Mouse (Mus musculus) spleen, adult 2 months (tissue): ENCODE measurements around the gene Rab27a. TPM values are rescaled to one million over a fixed set of nuclear protein-coding genes. Genes with fewer than 3 reads are reported as not detected.
A peak's percentile ranks its signal among the peaks of the same experiment; 100 is the strongest.
"Not testable (repeated sequence)": the region's sequence is repeated elsewhere in the genome, so short reads cannot be mapped to it uniquely, and the experiment has no call there.

Experiments used
- DNase-seq, 2 experiments: peaks; one replicate each; pipeline versions ENCODE4 v3.0.0 to v3.0.0-alpha.2; 2012 to 2021; ENCODE audit warnings: low spot score in 2 of 2, low read depth in 1 of 2
- H3K27ac ChIP-seq: fragments of 200-500 bp; 2 replicates; pipeline ENCODE4 v1.5.1; 2012; ENCODE audit warnings: low read length, inconsistent platforms; ENCODE audit not compliant: insufficient read depth
- H3K27me3 ChIP-seq: fragments of 200-500 bp; 2 replicates; pipeline ENCODE4 v1.6.1; 2012; ENCODE audit warnings: mild to moderate bottlenecking, moderate library complexity, low read length, inconsistent platforms; ENCODE audit not compliant: control insufficient read depth, insufficient read depth
- H3K36me3 ChIP-seq: fragments of 200-500 bp; 2 replicates; pipeline ENCODE4 v1.6.1; 2012; ENCODE audit warnings: mild to moderate bottlenecking, low read length, inconsistent platforms; ENCODE audit not compliant: control insufficient read depth, insufficient read depth
- H3K4me1 ChIP-seq: fragments of 200-500 bp; 2 replicates; pipeline ENCODE4 v1.6.1; 2011; ENCODE audit warnings: inconsistent platforms; ENCODE audit not compliant: control insufficient read depth, insufficient read depth, insufficient read length
- H3K4me3 ChIP-seq: fragments of 200-500 bp; 2 replicates; pipeline ENCODE4 v1.5.1; 2011; ENCODE audit warnings: mild to moderate bottlenecking, inconsistent platforms; ENCODE audit not compliant: insufficient read depth, insufficient read length; ENCODE audit errors: extremely low read depth
- CTCF ChIP-seq: fragments of 200-500 bp; IDR thresholded peaks from 2 replicates; pipeline ENCODE4 v1.5.1; 2011; ENCODE audit warnings: mild to moderate bottlenecking, inconsistent platforms; ENCODE audit not compliant: insufficient read depth, insufficient read length, insufficient replicate concordance; ENCODE audit errors: extremely low read depth
- POLR2A ChIP-seq: fragments of 200-500 bp; IDR thresholded peaks from 2 replicates; pipeline ENCODE4 v1.6.1; 2011; ENCODE audit warnings: low read depth, low read length, inconsistent platforms
- WGBS: fragments of 180-500 bp; shearing (Covaris S2); methylation state at CpG from one replicate; pipeline ENCODE4 v1.1.7; 2018; 5-methylcytosine and 5-hydroxymethylcytosine counted together
- polyA plus RNA-seq: library from polyadenylated mRNA; depleted of rRNA; stranded (reverse); fragments of >200 nt; gene quantifications from 2 replicates; pipeline ENCODE4 v1.2.3, GENCODE M21; 2012

Gene Rab27a
- polyA plus RNA-seq, 1 experiment, result 7.0 TPM

- Histone ChIP-seq H3K27ac (no peak within 1 kb of the TSS), H3K4me3 (peak within 1 kb of the TSS; percentile 36; the same call in 1 of the 2 replicates), H3K4me1 (0 out of 2 replicates have a peak, but pooled peaks cover 6% of the 10 kb centered on the region), H3K27me3 (peaks cover 8% of the 10 kb centered on the region), H3K36me3 (no peaks in the 10 kb centered on the region)
- TF ChIP-seq CTCF (no peak), POLR2A (no peak)
- DNase-seq, result no peak
- WGBS, result 93% methylated on average over 4 of the region's 4 CpGs
Measured at GRCm38 (mm10) chr9:73102181-73102580, 57.5 kb downstream of the Rab27a start, which contains the start of gene Gm20509. Gene Gm20509 (plus strand): TSS chr9:73102470.

GRCm38 (mm10) chr9:73103159-73103879, 58.7 kb downstream of the Rab27a start:
- no peak overlapping the region for H3K27ac ChIP-seq
- peaks cover 8% of the 10 kb centered on the region for H3K27me3 ChIP-seq
- 21% methylated on average over 60 of the region's 60 CpGs for WGBS
- 0 out of 2 replicates have a peak, but pooled peaks cover 6% of the 10 kb centered on the region for H3K4me1 ChIP-seq
- peak overlapping the region; percentile 36; the same call in 1 of the 2 replicates for H3K4me3 ChIP-seq
- no peaks in the 10 kb centered on the region for H3K36me3 ChIP-seq
- no peak for DNase-seq
- TF ChIP-seq CTCF (no peak), POLR2A (no peak)

GRCm38 (mm10) chr9:73103880-73104198, 59.2 kb downstream of the Rab27a start:
- H3K27ac ChIP-seq, result no peak overlapping the region
- WGBS, result 80% methylated on average over 5 of the region's 5 CpGs
- 0 out of 2 replicates have a peak, but pooled peaks cover 6% of the 10 kb centered on the region for H3K4me1 ChIP-seq
- no peak for DNase-seq
- peaks cover 8% of the 10 kb centered on the region for H3K27me3 ChIP-seq
- no peak overlapping the region for H3K4me3 ChIP-seq
- TF ChIP-seq CTCF (no peak), POLR2A (no peak)
- no peaks in the 10 kb centered on the region for H3K36me3 ChIP-seq

- Histone ChIP-seq H3K4me3 (no peak overlapping the region), H3K27me3 (peaks cover 8% of the 10 kb centered on the region), H3K4me1 (0 out of 2 replicates have a peak, but pooled peaks cover 6% of the 10 kb centered on the region), H3K27ac (no peak overlapping the region), H3K36me3 (no peaks in the 10 kb centered on the region)
- no peak for TF ChIP-seq CTCF
- TF ChIP-seq POLR2A, result no peak
- DNase-seq, result no peak
- WGBS, result 84% methylated on average over 1 of the region's 1 CpGs
Measured at GRCm38 (mm10) chr9:73105141-73105540, 60.5 kb downstream of the Rab27a start.

- no peak for DNase-seq
- H3K4me1 ChIP-seq, result 0 out of 2 replicates have a peak, but pooled peaks cover 6% of the 10 kb centered on the region
Measured at GRCm38 (mm10) chr9:73105771-73106170, 61.1 kb downstream of the Rab27a start.

GRCm38 (mm10) chr9:73112919-73113906, 68.6 kb downstream of the Rab27a start, which contains the start of gene Rsl24d1:
Gene Rsl24d1 (plus strand): TSS chr9:73113426.
- no peaks in the 10 kb centered on the region; the same call in 1 of the 2 replicates for H3K4me1 ChIP-seq
- peak; percentile 79 for DNase-seq
- H3K27me3 ChIP-seq, result no peaks in the 10 kb centered on the region
- WGBS, result under 1% methylated on average over 64 of the region's 64 CpGs
- H3K27ac ChIP-seq, result peak within 1 kb of the TSS; percentile 79
- H3K4me3 ChIP-seq, result peak within 1 kb of the TSS; percentile 99
- TF ChIP-seq POLR2A (peak; percentile 34; the same call in 1 of the 2 replicates), CTCF (no peak)
- peaks cover 10% of the 10 kb centered on the region for H3K36me3 ChIP-seq

More at GRCm38 (mm10) chr9:73105771-73106170, 61.1 kb downstream of the Rab27a start:
- Histone ChIP-seq H3K4me3 (no peak overlapping the region), H3K27me3 (peaks cover 8% of the 10 kb centered on the region), H3K36me3 (no peaks in the 10 kb centered on the region), H3K27ac (no peak overlapping the region; the same call in 1 of the 2 replicates)
- TF ChIP-seq CTCF (no peak), POLR2A (no peak)

- H3K36me3 ChIP-seq, result peaks cover 28% of the 10 kb centered on the region
- 53% methylated on average over 5 of the region's 6 CpGs for WGBS
- not testable (repeated sequence) for H3K4me1 ChIP-seq, H3K27ac ChIP-seq, H3K27me3 ChIP-seq, DNase-seq, H3K4me3 ChIP-seq
Measured at GRCm38 (mm10) chr9:73116704-73117103, 72.0 kb downstream of the Rab27a start.
